Mouse (Mus musculus): ENCODE results near the gene A530016L24Rik. TPM values are rescaled to one million over a fixed set of nuclear protein-coding genes. Genes with fewer than 3 reads are reported as not detected.

A530016L24Rik gene
- polyA plus RNA-seq (2012; rRNA removed): 13.6 and 14.5 TPM in 2 replicates

DNA sequence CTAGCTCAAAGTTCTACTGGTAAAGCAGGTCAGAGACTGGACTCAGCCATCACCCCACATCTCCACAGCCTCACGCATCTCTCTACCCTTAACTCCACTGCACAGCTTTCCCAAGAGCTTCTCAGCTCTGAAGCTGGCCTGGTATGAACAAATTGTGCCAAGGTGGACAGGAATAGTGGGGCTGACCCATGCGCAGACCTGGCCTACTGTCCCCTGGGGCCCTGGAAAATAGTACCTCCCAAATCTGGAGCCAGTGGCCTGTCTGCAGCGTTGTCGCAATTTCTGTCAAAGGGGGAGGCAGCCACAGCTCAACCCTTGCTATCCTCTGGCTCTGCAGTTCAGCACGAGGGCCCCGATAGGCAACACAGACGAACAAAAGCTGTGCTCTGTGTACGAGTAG is at the start of gene A530016L24Rik:
TSS of gene A530016L24Rik (plus strand) at position 315 of the 400 bp plus-strand sequence.
- no peaks in the 10 kb centered on the region for H3K4me1 ChIP-seq (replicated peaks; ENCODE audit: control insufficient read depth, insufficient read depth, low read length)
- H3K27me3 ChIP-seq (ENCODE audit: control insufficient read depth, insufficient read depth, low read length): no peaks in the 10 kb centered on the region
- no peak for DNase-seq
- H3K27ac ChIP-seq (ENCODE audit: control insufficient read depth, insufficient read depth, low read length): no peak within 1 kb of the TSS
- WGBS: 93% methylated on average over 8 of the region's 8 CpGs
- H3K4me3 ChIP-seq (ENCODE audit: control insufficient read depth, insufficient read depth, low read length): no peak within 1 kb of the TSS
- TF ChIP-seq POLR2A (IDR thresholded peaks at IDR 0.05; ENCODE audit: control insufficient read depth, extremely low read depth, insufficient read depth, low read length, poor library complexity): no peak
- no peak for TF ChIP-seq CTCF (IDR thresholded peaks at IDR 0.05; ENCODE audit: borderline replicate concordance, control insufficient read depth, extremely low read depth, insufficient read depth, low read length, poor library complexity)
- no peaks in the 10 kb centered on the region for H3K36me3 ChIP-seq (ENCODE audit: control insufficient read depth, insufficient read depth, low read length)

DNA sequence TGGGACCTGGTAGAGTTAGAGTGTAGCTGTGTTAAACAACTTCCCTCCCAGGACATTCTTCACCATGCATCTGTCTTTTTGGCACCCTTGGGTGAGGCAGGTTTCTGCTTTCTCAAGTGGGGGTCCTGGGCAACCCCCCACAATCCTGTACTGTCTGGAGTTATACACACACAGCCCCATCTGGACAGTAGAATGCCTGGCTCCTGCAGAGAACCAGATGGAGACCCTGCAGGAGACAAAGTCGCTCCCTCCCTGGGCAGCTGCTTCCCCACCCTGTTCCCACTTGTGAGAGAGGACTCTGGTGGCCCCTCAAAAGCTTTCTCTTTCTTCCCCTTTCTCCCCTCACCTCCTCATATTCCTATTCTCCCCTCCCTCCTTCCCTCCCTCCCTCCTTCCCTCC is 49.3 kb upstream of the A530016L24Rik start:
- no peak for DNase-seq

DNA sequence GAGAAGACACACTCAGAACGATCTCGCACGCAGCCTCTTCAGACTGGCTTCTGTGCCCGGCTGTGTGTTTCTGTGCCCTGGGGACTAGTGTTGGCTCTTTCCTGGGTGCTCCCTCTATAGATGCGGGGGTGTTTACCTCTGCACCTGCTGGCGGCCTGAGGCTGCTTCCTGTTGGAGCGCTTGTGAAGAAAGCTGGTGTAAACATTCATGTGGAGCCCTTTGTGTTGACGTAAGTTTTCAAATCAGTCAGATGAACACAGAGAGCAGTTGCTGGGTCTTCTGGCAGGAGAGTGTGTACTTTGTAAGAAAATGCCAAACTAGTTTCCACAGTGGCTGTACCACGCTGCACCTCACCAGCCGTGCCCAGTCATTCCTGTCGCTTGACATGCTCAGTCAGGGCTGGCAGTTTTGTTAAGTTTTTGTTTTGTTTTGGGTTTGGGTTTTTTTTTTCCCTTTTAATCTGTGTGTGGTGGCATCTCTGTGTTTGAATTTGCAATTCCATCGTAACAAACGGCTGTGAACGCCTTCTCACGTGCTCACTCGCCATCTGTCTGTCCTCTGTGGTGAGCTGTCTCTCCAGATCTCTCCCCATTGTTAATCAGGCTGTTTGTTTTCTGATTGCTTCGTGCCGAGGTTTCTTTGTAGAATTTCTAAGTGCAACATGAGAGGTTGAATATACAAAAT is 40.0 kb upstream of the A530016L24Rik start:
- Histone ChIP-seq H3K4me1 (replicated peaks; ENCODE audit: control insufficient read depth, insufficient read depth, low read length) (peaks cover 36% of the 10 kb centered on the region), H3K36me3 (ENCODE audit: control insufficient read depth, insufficient read depth, low read length) (no peaks in the 10 kb centered on the region), H3K27me3 (ENCODE audit: control insufficient read depth, insufficient read depth, low read length) (no peaks in the 10 kb centered on the region), H3K4me3 (ENCODE audit: control insufficient read depth, insufficient read depth, low read length) (peak overlapping the region; percentile 21), H3K27ac (ENCODE audit: control insufficient read depth, insufficient read depth, low read length) (peak overlapping the region; percentile 99)
- 19% methylated on average over 18 of the region's 18 CpGs for WGBS
- peak; percentile 64; the same call in 1 of the 2 replicates for TF ChIP-seq POLR2A (IDR thresholded peaks at IDR 0.05; ENCODE audit: control insufficient read depth, extremely low read depth, insufficient read depth, low read length, poor library complexity)
- 0 out of 2 replicates have a peak, but pooled peaks have one; percentile 44 for TF ChIP-seq CTCF (IDR thresholded peaks at IDR 0.05; ENCODE audit: borderline replicate concordance, control insufficient read depth, extremely low read depth, insufficient read depth, low read length, poor library complexity)
- DNase-seq: peak; percentile 80

More for the DNA sequence above, 49.3 kb upstream of the A530016L24Rik start:
- TF ChIP-seq POLR2A (IDR thresholded peaks at IDR 0.05; ENCODE audit: control insufficient read depth, extremely low read depth, insufficient read depth, low read length, poor library complexity) (no peak), CTCF (IDR thresholded peaks at IDR 0.05; ENCODE audit: borderline replicate concordance, control insufficient read depth, extremely low read depth, insufficient read depth, low read length, poor library complexity) (no peak)
- Histone ChIP-seq H3K27ac (ENCODE audit: control insufficient read depth, insufficient read depth, low read length) (no peak overlapping the region), H3K27me3 (ENCODE audit: control insufficient read depth, insufficient read depth, low read length) (no peaks in the 10 kb centered on the region), H3K36me3 (ENCODE audit: control insufficient read depth, insufficient read depth, low read length) (no peaks in the 10 kb centered on the region), H3K4me1 (replicated peaks; ENCODE audit: control insufficient read depth, insufficient read depth, low read length) (no peaks in the 10 kb centered on the region), H3K4me3 (ENCODE audit: control insufficient read depth, insufficient read depth, low read length) (no peak overlapping the region)
- WGBS: 59% methylated on average over 1 of the region's 1 CpGs

DNA sequence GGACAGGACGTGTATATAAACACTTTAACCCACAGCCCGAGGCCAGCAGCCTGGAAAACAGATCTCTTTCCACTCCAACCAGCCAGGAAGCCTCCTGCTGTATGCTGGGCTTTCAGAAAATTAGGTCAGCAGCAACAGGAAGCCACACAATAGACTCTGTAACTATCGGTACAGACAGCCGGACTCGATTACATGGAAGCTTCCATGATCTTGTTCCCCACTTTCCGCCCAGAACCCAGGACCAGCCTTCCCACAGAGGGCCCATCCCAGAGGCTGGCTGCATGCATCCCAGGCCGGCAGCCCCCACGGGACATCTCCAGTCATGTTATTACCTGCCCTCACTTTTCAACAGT is 39.4 kb upstream of the A530016L24Rik start:
- Histone ChIP-seq H3K27ac (ENCODE audit: control insufficient read depth, insufficient read depth, low read length) (peak overlapping the region; percentile 99), H3K36me3 (ENCODE audit: control insufficient read depth, insufficient read depth, low read length) (no peaks in the 10 kb centered on the region), H3K27me3 (ENCODE audit: control insufficient read depth, insufficient read depth, low read length) (no peaks in the 10 kb centered on the region), H3K4me1 (replicated peaks; ENCODE audit: control insufficient read depth, insufficient read depth, low read length) (peaks cover 36% of the 10 kb centered on the region), H3K4me3 (ENCODE audit: control insufficient read depth, insufficient read depth, low read length) (no peak overlapping the region)
- TF ChIP-seq CTCF (IDR thresholded peaks at IDR 0.05; ENCODE audit: borderline replicate concordance, control insufficient read depth, extremely low read depth, insufficient read depth, low read length, poor library complexity) (no peak), POLR2A (IDR thresholded peaks at IDR 0.05; ENCODE audit: control insufficient read depth, extremely low read depth, insufficient read depth, low read length, poor library complexity) (no peak)
- 36% methylated on average over 8 of the region's 8 CpGs for WGBS
- DNase-seq: peak; percentile 37

DNA sequence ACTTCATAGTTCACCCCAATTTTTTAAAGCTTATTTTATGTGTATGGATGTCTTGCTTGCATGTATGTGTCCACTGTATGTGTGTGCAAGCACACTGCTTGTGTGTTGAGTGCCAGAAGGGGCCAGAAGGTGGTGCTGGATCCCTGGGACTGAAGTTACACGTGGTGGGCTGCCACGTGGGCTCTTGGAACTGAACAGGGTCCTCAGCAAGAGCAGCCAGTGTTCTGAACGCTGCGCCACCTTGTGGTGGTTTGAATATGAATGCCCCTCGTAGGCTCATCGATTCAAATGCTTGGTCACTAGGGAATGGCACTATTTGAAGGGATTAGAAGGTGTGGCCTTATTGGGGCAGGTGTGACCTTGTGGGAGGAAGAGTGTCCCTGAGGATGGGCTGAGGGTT is 38.4 kb upstream of the A530016L24Rik start:
- peak; percentile 76 for DNase-seq
- Histone ChIP-seq H3K36me3 (ENCODE audit: control insufficient read depth, insufficient read depth, low read length) (no peaks in the 10 kb centered on the region), H3K27me3 (ENCODE audit: control insufficient read depth, insufficient read depth, low read length) (no peaks in the 10 kb centered on the region), H3K4me1 (replicated peaks; ENCODE audit: control insufficient read depth, insufficient read depth, low read length) (peaks cover 36% of the 10 kb centered on the region), H3K4me3 (ENCODE audit: control insufficient read depth, insufficient read depth, low read length) (no peak overlapping the region), H3K27ac (ENCODE audit: control insufficient read depth, insufficient read depth, low read length) (peak overlapping the region; percentile 99)
- WGBS: 54% methylated on average over 6 of the region's 6 CpGs
- TF ChIP-seq POLR2A (IDR thresholded peaks at IDR 0.05; ENCODE audit: control insufficient read depth, extremely low read depth, insufficient read depth, low read length, poor library complexity) (no peak), CTCF (IDR thresholded peaks at IDR 0.05; ENCODE audit: borderline replicate concordance, control insufficient read depth, extremely low read depth, insufficient read depth, low read length, poor library complexity) (peak; percentile 76; the same call in 1 of the 2 replicates)

DNA sequence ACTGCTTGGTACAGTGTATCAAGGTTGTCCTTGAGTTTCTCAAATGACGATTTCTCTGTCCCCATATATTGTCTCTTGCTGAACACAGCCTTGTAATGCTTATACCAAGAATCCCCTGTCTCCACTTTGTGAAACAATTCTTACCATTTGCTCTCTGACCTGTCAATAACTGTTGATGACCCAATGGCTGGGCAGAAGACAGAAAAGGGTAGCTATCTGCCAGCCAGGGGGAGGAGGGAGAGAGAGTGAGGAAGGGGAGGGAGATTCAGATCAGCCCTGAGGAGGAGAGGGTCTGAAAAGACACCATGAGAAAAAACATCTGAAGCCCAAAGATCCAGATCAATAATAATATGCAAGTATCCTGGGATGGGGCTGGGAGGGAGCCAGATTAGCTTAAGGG is 37.9 kb upstream of the A530016L24Rik start:
- H3K4me1 ChIP-seq (replicated peaks; ENCODE audit: control insufficient read depth, insufficient read depth, low read length): peaks cover 35% of the 10 kb centered on the region
- no peaks in the 10 kb centered on the region for H3K36me3 ChIP-seq (ENCODE audit: control insufficient read depth, insufficient read depth, low read length)
- H3K4me3 ChIP-seq (ENCODE audit: control insufficient read depth, insufficient read depth, low read length): no peak overlapping the region
- TF ChIP-seq CTCF (IDR thresholded peaks at IDR 0.05; ENCODE audit: borderline replicate concordance, control insufficient read depth, extremely low read depth, insufficient read depth, low read length, poor library complexity) (no peak), POLR2A (IDR thresholded peaks at IDR 0.05; ENCODE audit: control insufficient read depth, extremely low read depth, insufficient read depth, low read length, poor library complexity) (no peak)
- no peak for DNase-seq
- no peaks in the 10 kb centered on the region for H3K27me3 ChIP-seq (ENCODE audit: control insufficient read depth, insufficient read depth, low read length)
- no peak overlapping the region for H3K27ac ChIP-seq (ENCODE audit: control insufficient read depth, insufficient read depth, low read length)
- 81% methylated on average over 1 of the region's 1 CpGs for WGBS

Data from thymus, adult 2 months (tissue).